Mouse (Mus musculus) forebrain, embryonic 14.5 days (tissue): Measurements from ENCODE around the gene Tnfrsf13c. TPM values are rescaled to one million over a fixed set of nuclear protein-coding genes. Genes with fewer than 3 reads are reported as not detected.
"Not testable (repeated sequence)": the region's sequence is repeated elsewhere in the genome, so short reads cannot be mapped to it uniquely, and the experiment has no call there.

Source experiments
- ATAC-seq: fragments of 200-750 bp; cut with Nextera tagmentation; 2 replicates; pipeline ENCODE4 v1.8.0; 2017; ENCODE audit warnings: mild to moderate bottlenecking, moderate library complexity
- DNase-seq: peaks from one replicate; pipeline ENCODE4 v3.0.0-alpha.2; 2015; ENCODE audit warnings: low spot score
- H3K27ac ChIP-seq: fragments of 300-500 bp; sonication (generic); 2 replicates; pipeline ENCODE4 v1.5.1; 2014; ENCODE audit warnings: low read depth, mild to moderate bottlenecking, control low read depth, low read length, moderate library complexity
- H3K27me3 ChIP-seq: fragments of 300-500 bp; sonication (generic); replicated peaks from 2 replicates; pipeline ENCODE4 v1.6.1; 2014; ENCODE audit warnings: low read length, control low read depth, mixed read lengths; ENCODE audit not compliant: control insufficient read depth, insufficient read depth
- H3K36me3 ChIP-seq: fragments of 300-500 bp; sonication (generic); 2 replicates; pipeline ENCODE4 v1.6.1; 2014; ENCODE audit warnings: low read length, control low read depth; ENCODE audit not compliant: control insufficient read depth, insufficient read depth
- H3K4me1 ChIP-seq: fragments of 300-500 bp; sonication (generic); 2 replicates; pipeline ENCODE4 v1.6.1; 2014; ENCODE audit warnings: antibody characterized with exemption, low read length, control low read depth; ENCODE audit not compliant: control insufficient read depth, insufficient read depth
- H3K4me2 ChIP-seq: fragments of 300-500 bp; sonication (generic); 2 replicates; pipeline ENCODE4 v1.6.1; 2014; ENCODE audit warnings: mild to moderate bottlenecking, control low read depth, low read length
- H3K4me3 ChIP-seq: fragments of 300-500 bp; sonication (generic); 2 replicates; pipeline ENCODE4 v1.5.1; 2014; ENCODE audit warnings: low read depth, low read length, control low read depth
- H3K9ac ChIP-seq: fragments of 300-500 bp; sonication (generic); 2 replicates; pipeline ENCODE4 v1.6.1; 2014; ENCODE audit warnings: mild to moderate bottlenecking, low read length, control low read depth, moderate library complexity
- H3K9me3 ChIP-seq: fragments of 300-500 bp; sonication (generic); replicated peaks from 2 replicates; pipeline ENCODE4 v1.6.1; 2016; ENCODE audit warnings: low read length, control low read depth, mixed read lengths; ENCODE audit not compliant: control insufficient read depth
- WGBS: fragments of 180-500 bp; shearing (Covaris S2); extraction: QIAGEN DNeasy Blood & Tissue Kit; methylation state at CpG from one replicate; pipeline ENCODE4 v1.1.7; 2014; 5-methylcytosine and 5-hydroxymethylcytosine counted together
- polyA plus RNA-seq: library from polyadenylated mRNA; unstranded; fragments of >200 nt; fragmentation: Nextera tagmentation; extraction: Ambion mirVana; gene quantifications from 2 replicates; pipeline ENCODE4 v1.2.1, GENCODE M21; 2014

Tnfrsf13c gene
- polyA plus RNA-seq, 1 experiment from 2014 or later, result 0.14 TPM

GRCm38 (mm10) chr15:82255248-82255647, 31.1 kb upstream of the Tnfrsf13c start:
- peak; percentile 39 for DNase-seq
- no peaks in the 10 kb centered on the region for H3K27me3 ChIP-seq
- no peaks in the 10 kb centered on the region for H3K36me3 ChIP-seq
- no peak overlapping the region for H3K4me3 ChIP-seq
- peak; percentile 6; the same call in 1 of the 2 replicates for ATAC-seq
- no peak overlapping the region for H3K9ac ChIP-seq
- H3K4me2 ChIP-seq, result peak overlapping the region; percentile 47
- H3K9me3 ChIP-seq, result no peaks in the 10 kb centered on the region
- peaks cover 15% of the 10 kb centered on the region for H3K4me1 ChIP-seq
- WGBS, result 40% methylated on average over 4 of the region's 4 CpGs
- H3K27ac ChIP-seq, result peak overlapping the region; percentile 89

- Histone ChIP-seq H3K4me2 (no peak within 1 kb of the TSS), H3K27me3 (no peaks in the 10 kb centered on the region), H3K36me3 (no peaks in the 10 kb centered on the region), H3K9me3 (no peaks in the 10 kb centered on the region), H3K4me1 (peaks cover 10% of the 10 kb centered on the region), H3K27ac (no peak within 1 kb of the TSS), H3K4me3 (no peak within 1 kb of the TSS), H3K9ac (no peak within 1 kb of the TSS)
- WGBS, result 86% methylated on average over 6 of the region's 6 CpGs
- ATAC-seq (no peak), DNase-seq (no peak)
Measured at GRCm38 (mm10) chr15:82252097-82252496, 27.9 kb upstream of the Tnfrsf13c start, which contains the start of gene 1500009C09Rik. Gene 1500009C09Rik (plus strand): TSS chr15:82252397.

- no peaks in the 10 kb centered on the region for H3K9me3 ChIP-seq
- no peaks in the 10 kb centered on the region for H3K27me3 ChIP-seq
- 100% methylated on average over 3 of the region's 3 CpGs for WGBS
- H3K9ac ChIP-seq, result no peak overlapping the region
- no peak overlapping the region for H3K27ac ChIP-seq
- no peaks in the 10 kb centered on the region for H3K36me3 ChIP-seq
- H3K4me3 ChIP-seq, result no peak overlapping the region
- DNase-seq (no peak), ATAC-seq (no peak)
- H3K4me2 ChIP-seq, result no peak overlapping the region
- peaks cover 6% of the 10 kb centered on the region for H3K4me1 ChIP-seq
Measured at GRCm38 (mm10) chr15:82251579-82251978, 27.4 kb upstream of the Tnfrsf13c start.

- Histone ChIP-seq H3K4me3 (no peak overlapping the region), H3K27me3 (no peaks in the 10 kb centered on the region), H3K27ac (no peak overlapping the region), H3K36me3 (no peaks in the 10 kb centered on the region), H3K4me1 (peaks cover 4% of the 10 kb centered on the region; the same call in 1 of the 2 replicates), H3K4me2 (no peak overlapping the region), H3K9ac (no peak overlapping the region), H3K9me3 (no peaks in the 10 kb centered on the region)
- 87% methylated on average over 3 of the region's 3 CpGs for WGBS
- no peak for DNase-seq
- no peak for ATAC-seq
Measured at GRCm38 (mm10) chr15:82247131-82247776, 23.1 kb upstream of the Tnfrsf13c start.

- Histone ChIP-seq H3K4me3 (peak overlapping the region; percentile 67), H3K4me2 (peak overlapping the region; percentile 92), H3K9ac (peak overlapping the region; percentile 77), H3K27ac (peak overlapping the region; percentile 83; the same call in 1 of the 2 replicates)
- H3K9me3 ChIP-seq, ATAC-seq, H3K4me1 ChIP-seq, H3K27me3 ChIP-seq, DNase-seq, H3K36me3 ChIP-seq: not testable (repeated sequence)
- WGBS, result 20% methylated on average over 9 of the region's 9 CpGs
Measured at GRCm38 (mm10) chr15:82244805-82245161, 20.6 kb upstream of the Tnfrsf13c start.

- Histone ChIP-seq H3K4me2 (peak within 1 kb of the TSS; percentile 92), H3K36me3 (no peaks in the 10 kb centered on the region), H3K9ac (peak within 1 kb of the TSS; percentile 77), H3K4me3 (peak within 1 kb of the TSS; percentile 67), H3K27me3 (no peaks in the 10 kb centered on the region), H3K4me1 (peaks cover 4% of the 10 kb centered on the region; the same call in 1 of the 2 replicates), H3K9me3 (no peaks in the 10 kb centered on the region), H3K27ac (peak within 1 kb of the TSS; percentile 83; the same call in 1 of the 2 replicates)
- peak; percentile 96 for DNase-seq
- WGBS, result under 1% methylated on average over 64 of the region's 65 CpGs
- ATAC-seq, result peak; percentile 99
Measured at GRCm38 (mm10) chr15:82244115-82244804, 20.1 kb upstream of the Tnfrsf13c start, which contains the start of gene Cenpm. Gene Cenpm (minus strand): TSS chr15:82244748.

GRCm38 (mm10) chr15:82243742-82244114, 19.6 kb upstream of the Tnfrsf13c start:
- peak overlapping the region; percentile 92 for H3K4me2 ChIP-seq
- peaks cover 4% of the 10 kb centered on the region; the same call in 1 of the 2 replicates for H3K4me1 ChIP-seq
- ATAC-seq (no peak), DNase-seq (no peak)
- H3K27ac ChIP-seq, result peak overlapping the region; percentile 63; the same call in 1 of the 2 replicates
- peak overlapping the region; percentile 77 for H3K9ac ChIP-seq
- no peaks in the 10 kb centered on the region for H3K27me3 ChIP-seq
- no peaks in the 10 kb centered on the region for H3K36me3 ChIP-seq
- H3K4me3 ChIP-seq, result peak overlapping the region; percentile 67
- no peaks in the 10 kb centered on the region for H3K9me3 ChIP-seq
- WGBS, result 5% methylated on average over 12 of the region's 12 CpGs

GRCm38 (mm10) chr15:82243311-82243710, 19.1 kb upstream of the Tnfrsf13c start:
- Histone ChIP-seq H3K4me2 (peak overlapping the region; percentile 92), H3K27me3 (no peaks in the 10 kb centered on the region), H3K36me3 (no peaks in the 10 kb centered on the region), H3K4me3 (peak overlapping the region; percentile 67), H3K27ac (no peak overlapping the region), H3K9ac (peak overlapping the region; percentile 77), H3K4me1 (peaks cover 4% of the 10 kb centered on the region; the same call in 1 of the 2 replicates), H3K9me3 (no peaks in the 10 kb centered on the region)
- ATAC-seq (no peak), DNase-seq (no peak)
- WGBS, result 67% methylated on average over 3 of the region's 3 CpGs

GRCm38 (mm10) chr15:82236565-82236964, 12.4 kb upstream of the Tnfrsf13c start:
- Histone ChIP-seq H3K4me1 (no peaks in the 10 kb centered on the region), H3K9ac (no peak overlapping the region), H3K4me3 (no peak overlapping the region), H3K27ac (no peak overlapping the region), H3K27me3 (no peaks in the 10 kb centered on the region), H3K4me2 (no peak overlapping the region), H3K9me3 (no peaks in the 10 kb centered on the region), H3K36me3 (peaks cover 9% of the 10 kb centered on the region)
- WGBS, result 24% methylated on average over 5 of the region's 5 CpGs
- DNase-seq (peak; percentile 85), ATAC-seq (peak; percentile 87)
